Mouse (Mus musculus): ENCODE measurements at regions not wholly inside any gene's neighbourhood (a gene's known extent, or its start where the extent isn't known, plus 50 kb on each side); places are given as distances from the start of the nearest gene placed in this dataset.
A peak's percentile ranks its signal among the peaks of the same experiment; 100 is the strongest.

DNA sequence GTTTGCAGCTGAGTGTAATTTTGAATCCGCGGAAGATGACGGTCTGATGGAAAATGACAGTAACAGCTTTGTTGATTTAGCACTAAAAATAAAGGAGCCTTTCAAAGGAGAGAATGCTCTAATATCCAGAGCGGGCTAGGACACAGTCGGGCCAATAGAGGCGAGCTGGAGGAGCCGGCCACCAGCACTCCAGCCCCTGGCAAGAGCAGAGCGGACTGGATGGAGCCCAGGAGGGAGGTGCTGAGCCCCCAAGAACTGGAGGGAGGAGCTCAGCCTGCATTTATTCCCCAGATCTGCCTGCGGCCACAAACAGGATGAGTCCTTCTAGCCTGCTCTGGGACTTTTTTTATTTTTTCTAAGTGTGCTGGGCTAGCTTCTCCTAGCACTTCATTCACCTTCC is 426.9 kb downstream of the Insc start:
- peak; percentile 21 to 58 for DNase-seq (ENCODE audit: low spot score in 2 of 2)

DNA sequence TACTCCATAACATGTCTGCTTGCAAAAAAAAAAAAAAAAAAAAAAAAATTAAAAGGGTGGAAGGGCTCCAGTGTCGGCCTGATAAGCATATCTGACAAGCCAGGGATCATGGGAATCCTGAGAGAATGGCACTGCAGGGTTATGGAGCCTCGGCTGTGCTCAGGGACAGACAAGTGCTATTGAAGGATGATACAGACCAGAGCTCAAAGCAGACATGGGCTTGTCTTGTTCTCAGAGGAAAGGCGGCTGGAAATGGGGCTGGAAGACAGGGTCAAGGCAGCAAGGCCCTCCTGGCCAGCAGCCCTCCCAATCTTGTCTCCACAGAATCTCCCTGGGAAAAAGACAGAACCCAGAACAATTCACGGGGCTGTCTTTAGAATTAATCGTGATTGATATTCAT is 449.0 kb downstream of the Insc start:
- no peak for DNase-seq (ENCODE audit: low spot score in 2 of 2)

GRCm38 (mm10) chr7:115192992-115193761 is 449.7 kb downstream of the Insc start:
- DNase-seq (ENCODE audit: low spot score in 2 of 2), result no peak

GRCm38 (mm10) chr7:115204916-115205315 is 461.4 kb downstream of the Insc start:
- DNase-seq (ENCODE audit: low spot score in 2 of 2), result no peak

DNA sequence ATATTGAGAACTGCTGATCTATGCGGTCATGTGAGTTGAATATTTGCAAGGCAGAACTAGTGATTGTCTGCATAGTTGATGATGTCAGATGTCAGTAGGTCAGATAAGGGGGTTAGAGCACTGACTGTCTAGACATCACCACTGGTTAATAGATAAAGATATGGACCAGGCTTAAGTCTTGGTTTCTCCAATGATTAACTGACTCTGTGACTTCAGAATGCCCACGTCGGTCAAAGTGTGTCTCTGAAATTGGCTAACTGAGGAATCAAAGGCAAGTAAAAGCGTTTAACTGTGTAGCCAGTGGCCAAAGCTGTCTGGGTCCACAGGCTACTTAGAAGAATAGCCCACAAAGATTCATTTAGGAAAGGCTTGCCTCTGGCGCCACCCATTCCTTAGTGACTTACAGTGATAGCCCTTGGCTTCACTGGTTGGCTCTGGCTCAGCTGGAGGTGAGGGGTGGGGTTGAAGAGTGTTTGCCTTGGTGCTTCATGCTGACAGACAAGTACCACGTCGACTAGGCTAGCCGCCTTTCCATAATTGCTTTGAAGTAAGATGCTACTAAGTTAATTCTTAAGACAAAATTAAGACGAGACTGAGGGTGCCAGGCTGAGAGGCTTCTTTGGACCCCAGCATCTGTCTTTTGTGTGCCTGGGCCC is 463.1 kb downstream of the Insc start:
- no peak for DNase-seq (ENCODE audit: low spot score in 2 of 2)

DNA sequence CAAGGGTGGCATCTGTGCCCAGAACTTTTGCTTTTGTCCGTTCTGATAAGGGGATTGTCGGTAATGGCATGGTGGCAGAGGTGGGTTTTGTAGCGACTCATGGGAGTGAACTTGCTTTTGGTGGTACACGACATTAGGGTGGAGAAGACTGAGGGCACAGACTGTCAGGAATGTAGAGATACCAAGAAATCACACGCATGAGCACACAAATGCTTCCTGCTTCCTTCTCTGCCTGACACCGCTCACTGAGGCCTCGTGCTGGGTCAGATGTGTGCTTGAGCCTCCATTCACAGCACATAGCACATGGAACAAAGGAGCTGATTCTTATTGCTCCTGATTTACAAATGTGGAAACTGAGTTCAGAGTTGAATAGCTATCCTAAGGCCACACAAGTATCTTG is 465.3 kb downstream of the Insc start:
- no peak for DNase-seq (ENCODE audit: low spot score in 2 of 2)

DNA sequence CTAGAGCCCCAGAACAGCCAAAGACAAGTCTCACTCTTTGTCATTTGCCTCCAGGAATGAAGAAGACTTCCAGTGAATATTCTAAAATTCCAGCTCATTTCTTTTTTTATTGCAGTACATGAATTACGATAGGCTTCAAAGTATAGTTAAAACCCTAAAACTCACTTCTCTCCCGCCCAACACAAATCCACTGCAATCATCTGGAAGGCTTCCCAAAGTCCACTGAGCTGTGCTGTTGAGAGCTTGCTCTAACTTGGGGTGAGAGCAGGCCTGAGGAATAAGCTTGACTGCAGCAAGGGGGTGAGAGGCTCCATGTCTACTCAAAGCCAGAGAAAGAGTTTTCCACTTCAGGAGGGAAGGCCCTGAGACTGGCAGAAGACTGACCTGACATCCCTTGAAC is 466.5 kb downstream of the Insc start:
- DNase-seq (ENCODE audit: low spot score in 2 of 2), result no peak

- peak; percentile 79 to 89 for DNase-seq (ENCODE audit: low spot score in 2 of 2)
Measured at GRCm38 (mm10) chr7:115216838-115217237, 473.3 kb downstream of the Insc start.

GRCm38 (mm10) chr7:115217255-115217654 is 473.8 kb downstream of the Insc start:
- peak in 1 of 2 experiments; percentile 5 for DNase-seq (ENCODE audit: low spot score in 2 of 2)

DNA sequence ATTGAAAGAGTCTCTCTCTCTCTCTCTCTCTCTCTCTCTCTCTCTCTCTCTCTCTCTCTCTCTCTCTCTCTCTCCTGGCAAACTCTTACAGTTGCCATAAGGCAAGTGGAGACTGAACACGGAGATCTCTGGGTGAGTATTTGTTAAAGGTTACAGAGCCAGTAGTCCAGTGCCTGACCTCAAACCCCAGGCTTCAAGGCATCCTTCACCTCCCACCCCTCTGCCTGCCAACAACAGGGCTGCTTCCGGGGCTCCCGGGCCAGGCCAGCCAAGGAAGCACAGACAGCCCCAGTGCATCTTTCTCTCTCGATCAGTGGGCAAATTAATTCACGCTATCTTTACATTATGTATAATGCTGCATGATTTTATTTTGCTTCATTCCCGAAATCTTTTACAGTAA is 474.2 kb downstream of the Insc start:
- no peak for DNase-seq (ENCODE audit: low spot score in 2 of 2)

DNA sequence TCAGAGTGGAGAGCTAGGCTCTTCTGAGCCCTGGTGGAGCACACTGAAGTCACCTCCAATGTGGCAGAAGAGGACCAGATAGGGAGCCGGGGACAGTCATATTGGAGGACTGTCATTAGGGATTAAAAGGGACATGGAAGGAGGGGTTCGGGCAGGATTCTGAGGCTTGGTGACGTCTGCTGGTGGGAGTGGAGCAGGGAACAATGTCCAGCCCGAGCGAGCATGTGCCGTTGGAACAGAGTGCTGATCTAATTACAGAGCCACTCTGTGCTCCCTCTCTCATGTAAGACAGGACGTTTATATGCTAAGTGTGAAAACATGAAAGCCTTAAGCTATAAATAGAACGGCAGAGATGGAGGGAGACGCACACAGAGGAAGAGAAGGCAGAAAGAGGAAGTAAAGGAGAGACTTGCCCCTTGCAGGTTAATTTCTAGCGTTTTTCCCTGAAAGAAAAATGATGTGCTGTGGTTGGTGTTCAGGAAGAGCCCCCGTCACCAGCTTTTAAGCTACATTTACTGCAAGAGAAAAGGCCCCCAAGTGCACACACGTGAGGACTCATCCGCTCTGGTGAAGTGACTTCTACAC is 475.2 kb downstream of the Insc start:
- peak; percentile 6 to 19 for DNase-seq (ENCODE audit: low spot score in 2 of 2)

GRCm38 (mm10) chr7:115222642-115223041 is 479.1 kb downstream of the Insc start:
- no peak for DNase-seq (ENCODE audit: low spot score in 2 of 2)

DNA sequence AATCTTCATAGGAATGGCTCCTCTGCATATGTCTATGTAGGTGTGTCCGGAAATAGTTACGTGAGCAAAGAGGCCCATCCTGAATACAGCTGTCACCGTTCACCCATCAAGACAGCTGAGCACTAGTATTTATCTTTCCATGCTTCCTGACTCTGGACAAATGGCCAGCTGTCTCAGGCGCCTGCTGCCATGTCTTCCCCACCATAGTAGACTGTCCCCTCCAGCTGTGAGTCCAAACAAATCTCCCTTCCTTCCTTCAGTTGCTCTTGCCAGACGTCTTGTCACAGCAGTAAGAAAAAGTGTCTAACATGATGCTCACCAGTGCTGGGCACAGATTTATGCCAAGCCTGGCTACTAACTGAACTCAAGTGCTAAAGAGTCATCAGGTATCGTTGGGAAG is 487.0 kb downstream of the Insc start:
- DNase-seq (ENCODE audit: low spot score in 2 of 2), result no peak

DNA sequence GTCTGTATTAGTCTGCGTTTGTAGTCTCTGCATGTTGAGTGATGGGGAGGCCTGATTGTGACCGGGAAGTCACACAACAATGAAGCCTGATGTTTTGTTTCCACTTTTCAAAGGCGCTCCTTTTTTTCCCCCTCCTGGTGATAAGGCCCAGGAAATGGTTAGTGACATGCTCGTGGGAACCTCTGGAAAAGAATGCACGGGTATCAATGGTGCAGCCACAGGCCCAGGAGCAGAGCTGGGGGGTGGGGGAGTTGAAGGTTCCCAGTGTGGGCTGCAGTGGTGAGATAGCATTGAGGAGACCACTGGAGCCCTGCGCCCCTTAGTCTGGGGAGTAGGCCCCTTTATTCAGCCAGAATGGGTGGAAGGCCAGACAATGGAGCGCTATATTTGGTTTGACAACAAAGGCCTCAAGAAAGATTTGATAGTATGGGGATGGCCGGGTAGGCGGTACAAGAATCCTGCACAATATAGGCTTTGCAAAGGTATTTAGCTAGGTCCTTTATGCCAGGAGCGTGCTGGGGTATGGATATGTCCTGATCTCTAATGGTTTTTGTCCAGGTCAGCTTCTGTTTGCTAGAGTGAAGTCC is 490.4 kb downstream of the Insc start:
- no peak for DNase-seq (ENCODE audit: low spot score in 2 of 2)

DNA sequence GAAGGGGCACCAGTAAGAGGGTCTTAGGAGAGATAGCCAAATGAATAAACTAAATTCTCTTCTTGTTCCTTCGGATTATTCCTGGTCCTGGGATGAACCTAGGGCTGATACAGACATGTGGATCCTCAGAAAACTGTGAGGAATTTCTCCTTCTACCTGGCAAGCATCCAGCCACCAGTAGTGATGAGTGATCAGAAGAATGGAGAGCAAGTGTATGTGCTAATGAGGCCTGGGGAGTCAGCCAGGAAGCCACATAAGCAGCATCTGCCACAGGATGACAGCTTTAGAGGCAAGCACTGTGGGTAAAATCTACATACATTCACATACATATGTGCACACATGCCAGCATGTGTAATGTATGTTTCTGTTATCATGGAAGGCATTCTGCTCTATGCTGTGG is 493.6 kb downstream of the Insc start:
- DNase-seq (ENCODE audit: low spot score in 2 of 2), result no peak

DNA sequence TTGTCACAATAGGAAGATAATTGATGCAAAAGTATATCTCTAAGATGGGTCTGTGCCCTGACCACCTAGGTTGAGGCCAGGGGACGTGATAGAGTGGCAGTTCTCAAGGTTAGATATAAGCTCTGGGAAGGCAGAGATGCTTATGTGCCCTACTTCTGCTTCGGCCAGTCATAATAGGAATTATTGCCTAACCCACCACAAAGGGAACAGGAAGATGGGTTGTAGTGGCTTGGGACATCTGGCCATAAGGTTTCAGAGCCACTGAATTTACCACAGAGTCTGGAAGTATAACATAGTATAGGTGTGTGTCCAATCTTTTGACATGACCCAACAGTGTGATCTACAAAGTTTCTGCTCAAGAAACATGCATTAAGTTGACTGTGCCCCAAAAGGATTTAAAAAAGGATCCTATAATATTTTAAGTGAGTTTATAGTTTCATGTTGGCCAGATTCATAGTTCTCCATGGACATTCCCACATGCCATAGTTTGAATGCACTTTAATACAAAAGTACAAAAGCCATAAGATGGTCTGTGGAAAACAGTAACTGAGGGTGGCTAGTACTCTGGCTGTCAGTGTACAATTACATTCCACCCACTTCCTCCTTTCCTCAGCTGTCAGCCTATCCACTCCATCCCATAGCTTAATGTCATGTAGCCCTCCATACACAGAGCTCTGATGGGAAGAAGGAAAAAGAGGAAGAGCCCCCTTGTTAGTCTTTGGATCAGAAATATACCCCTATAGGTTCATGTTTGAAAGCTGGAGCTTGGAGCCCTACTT is 508.3 kb downstream of the Insc start:
- no peak for DNase-seq (ENCODE audit: low spot score in 2 of 2)

GRCm38 (mm10) chr7:115252370-115252750 is 508.9 kb downstream of the Insc start:
- DNase-seq (ENCODE audit: low spot score in 2 of 2), result no peak

DNA sequence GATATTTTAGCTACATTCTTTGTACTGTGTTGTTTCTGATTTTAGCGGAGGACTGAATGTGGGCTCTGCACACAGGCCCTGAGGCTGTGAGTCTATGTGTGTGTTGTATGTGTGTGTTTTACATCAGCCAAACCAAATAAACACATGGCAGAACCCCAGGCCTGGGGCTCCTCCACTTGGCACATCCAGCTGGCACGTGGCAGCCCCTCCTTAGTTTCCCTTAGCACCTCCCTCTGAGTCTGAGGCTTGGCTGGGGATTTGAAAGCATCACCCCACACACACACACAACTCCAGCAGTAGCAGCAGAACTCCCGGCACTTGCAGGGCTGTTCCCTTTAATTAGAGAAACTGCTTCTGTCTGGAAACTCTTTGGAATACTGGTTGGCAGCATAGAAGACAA is 515.1 kb downstream of the Insc start:
- peak; percentile 4 to 7 for DNase-seq (ENCODE audit: low spot score in 2 of 2)

GRCm38 (mm10) chr7:115263082-115263481 is 519.6 kb downstream of the Insc start:
- no peak for DNase-seq (ENCODE audit: low spot score in 2 of 2)

GRCm38 (mm10) chr7:115266141-115266540 is 522.6 kb downstream of the Insc start:
- no peak for DNase-seq (ENCODE audit: low spot score in 2 of 2)

GRCm38 (mm10) chr7:115270803-115271202 is 527.3 kb downstream of the Insc start:
- DNase-seq (ENCODE audit: low spot score in 2 of 2), result no peak
